Comparison of ENCODE assay signal across 25 mouse cellular contexts in the genomic region with DNA sequence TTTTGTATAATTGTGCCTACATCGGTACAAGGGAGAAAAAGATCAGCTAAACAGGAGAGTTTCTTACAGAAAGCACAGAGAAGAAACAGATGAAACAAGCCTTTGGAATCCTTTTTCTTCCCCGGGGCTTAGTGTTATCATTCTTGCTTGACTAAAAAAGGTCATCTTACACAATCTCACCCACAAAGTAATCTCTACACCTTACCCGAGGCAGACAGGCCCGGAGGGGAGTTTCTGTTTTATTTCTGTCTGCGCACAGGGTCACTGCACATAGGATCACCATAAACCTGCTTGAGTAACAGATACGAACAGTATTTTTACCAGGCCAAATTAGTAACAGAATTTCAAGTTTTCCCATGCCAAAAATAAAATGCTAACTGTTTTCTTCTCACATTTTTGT. TPM values are rescaled to one million over a fixed set of nuclear protein-coding genes. Genes with fewer than 3 reads are reported as not detected.
DNase-seq lines count a peak whose midpoint lies in the region; ATAC-seq lines count a peak whose summit lies in the region.
"Had no signal": no experiment of that assay in that cellular context is flagged by ENCODE, and none has a peak within 500 bp of the region (broad histone marks: within the 10 kb centered on the region; RNA-seq: fewer than 3 reads in every experiment).

No protein-coding gene starts in this region.

- no peaks in the 10 kb centered on the region for H3K27me3 ChIP-seq in heart, embryonic 10.5 days (ENCODE audit: insufficient read depth, poor library complexity, severe bottlenecking)
- no peaks in the 10 kb centered on the region for H3K27me3 ChIP-seq in liver, embryonic 13.5 days
- H3K27me3 ChIP-seq in liver, embryonic 11.5 days (replicated peaks; ENCODE audit: control insufficient read depth, insufficient read depth, low read length) = no peaks in the 10 kb centered on the region
- H3K27me3 ChIP-seq: embryonic facial prominence, embryonic 15.5 days; forebrain, embryonic 15.5 days; limb, embryonic 15.5 days had no signal

- 34% methylated on average over 6 of the region's 6 CpGs for WGBS in heart, embryonic 10.5 days
- WGBS in liver, embryonic 13.5 days (ENCODE audit: insufficient replicate concordance) = 50% methylated on average over 6 of the region's 6 CpGs
- WGBS in liver, embryonic 11.5 days = 49% methylated on average over 6 of the region's 6 CpGs

- peaks cover 8% of the 10 kb centered on the region for H3K36me3 ChIP-seq in heart, embryonic 10.5 days
- peaks cover 8% of the 10 kb centered on the region for H3K36me3 ChIP-seq in liver, embryonic 13.5 days
- 0 out of 2 replicates have a peak, but pooled peaks cover 3% of the 10 kb centered on the region for H3K36me3 ChIP-seq in liver, embryonic 11.5 days (ENCODE audit: control insufficient read depth, insufficient read depth, low read length)
- H3K36me3 ChIP-seq: embryonic facial prominence, embryonic 15.5 days; forebrain, embryonic 15.5 days; limb, embryonic 15.5 days had no signal

- ATAC-seq in liver, embryonic 13.5 days (ENCODE audit: low read depth) = no peak
- no peak for ATAC-seq in liver, embryonic 11.5 days (replicated peaks; ENCODE audit: low FRiP score)
- ATAC-seq: forebrain, embryonic 15.5 days; hindbrain, embryonic 16.5 days; lung, postnatal 0 days had no signal

- H3K4me2 ChIP-seq in liver, embryonic 13.5 days = peak overlapping the region; percentile 21; the same call in 1 of the 2 replicates
- no peak overlapping the region for H3K4me2 ChIP-seq in liver, embryonic 11.5 days
- H3K4me2 ChIP-seq: embryonic facial prominence, embryonic 15.5 days; forebrain, embryonic 15.5 days; limb, embryonic 15.5 days had no signal

- H3K4me3 ChIP-seq in heart, embryonic 10.5 days = 0 out of 2 replicates have a peak overlapping the region, but pooled peaks have one; percentile 12
- no peak overlapping the region for H3K4me3 ChIP-seq in liver, embryonic 13.5 days (replicated peaks)
- H3K4me3 ChIP-seq in liver, embryonic 11.5 days (ENCODE audit: low read depth, low read length) = no peak overlapping the region
- H3K4me3 ChIP-seq: embryonic facial prominence, embryonic 15.5 days; forebrain, embryonic 15.5 days; hindbrain, embryonic 10.5 days; limb, embryonic 15.5 days; midbrain, embryonic 10.5 days had no signal

- peaks cover 35% of the 10 kb centered on the region for H3K4me1 ChIP-seq in heart, embryonic 10.5 days
- H3K4me1 ChIP-seq in liver, embryonic 13.5 days (replicated peaks) = peaks cover 51% of the 10 kb centered on the region
- H3K4me1 ChIP-seq in liver, embryonic 11.5 days (replicated peaks; ENCODE audit: control insufficient read depth, insufficient read depth, low read length) = peaks cover 21% of the 10 kb centered on the region

- H3K9ac ChIP-seq in liver, embryonic 13.5 days = no peak overlapping the region
- H3K9ac ChIP-seq in liver, embryonic 11.5 days (ENCODE audit: low read depth, low read length) = no peak overlapping the region
- H3K9ac ChIP-seq: embryonic facial prominence, embryonic 15.5 days; forebrain, embryonic 15.5 days; limb, embryonic 15.5 days had no signal

- H3K27ac ChIP-seq in heart, embryonic 10.5 days = no peak overlapping the region; the same call in 1 of the 2 replicates
- no peak overlapping the region for H3K27ac ChIP-seq in liver, embryonic 13.5 days
- H3K27ac ChIP-seq in liver, embryonic 11.5 days (ENCODE audit: low read depth, low read length) = no peak overlapping the region
- H3K27ac ChIP-seq: embryonic facial prominence, embryonic 15.5 days; forebrain, embryonic 15.5 days; hindbrain, embryonic 10.5 days; limb, embryonic 15.5 days; macrophage; midbrain, embryonic 10.5 days had no signal

- DNase-seq in heart, embryonic 10.5 days (ENCODE audit: low spot score) = no peak
- no peak for DNase-seq in heart, postnatal 36 days
- no peak for DNase-seq in liver, embryonic 13.5 days
- DNase-seq in liver, embryonic 11.5 days (ENCODE audit: low spot score) = no peak
- peak; percentile 60 for DNase-seq in induced T-regulatory cell, adult 2 months (ENCODE audit: low read depth)
- no peak for DNase-seq in cerebellum, postnatal 25 days
- DNase-seq in spleen, postnatal 14 days (ENCODE audit: low spot score in 2 of 2) = no peak
- DNase-seq: adrenal gland, postnatal 14 days; cerebellum, adult 2 months; cerebellum, postnatal 36 days; embryo, embryonic 11 days; gastrocnemius, postnatal 10 days; kidney, adult 18-20 months; kidney, postnatal 10 days; left cerebral cortex, postnatal 4 days; thymus, adult 18-20 months; thymus, postnatal 36 days had no signal

- no peaks in the 10 kb centered on the region for H3K9me3 ChIP-seq in heart, embryonic 10.5 days
- no peaks in the 10 kb centered on the region for H3K9me3 ChIP-seq in liver, embryonic 13.5 days (replicated peaks)
- no peaks in the 10 kb centered on the region for H3K9me3 ChIP-seq in liver, embryonic 11.5 days (ENCODE audit: control insufficient read depth, low read length)
- H3K9me3 ChIP-seq: embryonic facial prominence, embryonic 15.5 days; forebrain, embryonic 15.5 days; hindbrain, embryonic 10.5 days; limb, embryonic 15.5 days; midbrain, embryonic 10.5 days had no signal

- intact Hi-C loops in heart, postnatal 36 days (cut with DNase I) = no loop called here

RNA-seq across cellular contexts. Expression of a gene that starts 5.6 kb away (rescaled TPM):
- 17.1 and 26.0 TPM in 2 replicates for polyA plus RNA-seq in heart, embryonic 10.5 days (2016; fragmentation: Nextera tagmentation; extraction: Ambion mirVana)
- 10 to 100 TPM in 1 of 2 experiments, 1 to 10 TPM in 1; 7.7 to 10.3 TPM for total RNA-seq in heart, postnatal 36 days (2021)
- polyA plus RNA-seq in liver, embryonic 13.5 days (2015; fragmentation: Nextera tagmentation; extraction: Ambion mirVana) = 17.1 and 19.3 TPM in 2 replicates
- polyA plus RNA-seq in liver, embryonic 11.5 days (2014; fragmentation: Nextera tagmentation; extraction: Ambion mirVana) = 27.5 and 29.6 TPM in 2 replicates

RNA-seq across cellular contexts. Expression of a gene that starts 36.9 kb away (rescaled TPM):
- 20.1 and 27.7 TPM in 2 replicates for polyA plus RNA-seq in heart, embryonic 10.5 days (2016; fragmentation: Nextera tagmentation; extraction: Ambion mirVana)
- total RNA-seq in heart, postnatal 36 days (2021) = 10 to 100 TPM; 13.8 to 14.7 TPM
- polyA plus RNA-seq in liver, embryonic 13.5 days (2015; fragmentation: Nextera tagmentation; extraction: Ambion mirVana) = 10.9 and 11.3 TPM in 2 replicates
- 24.3 and 26.3 TPM in 2 replicates for polyA plus RNA-seq in liver, embryonic 11.5 days (2014; fragmentation: Nextera tagmentation; extraction: Ambion mirVana)
